Mouse (Mus musculus) midbrain, embryonic 13.5 days (tissue): Measurements from ENCODE around the gene Dst. TPM values are rescaled to one million over a fixed set of nuclear protein-coding genes. Genes with fewer than 3 reads are reported as not detected.
A peak's percentile ranks its signal among the peaks of the same experiment; 100 is the strongest.

Experiments used
- ATAC-seq: fragments of 200-750 bp; cut with Nextera tagmentation; 2 replicates; pipeline ENCODE4 v1.8.0; 2017; ENCODE audit warnings: mild to moderate bottlenecking, moderate TSS enrichment, moderate library complexity
- H3K27ac ChIP-seq: fragments of 300-500 bp; sonication (generic); 2 replicates; pipeline ENCODE4 v1.5.1; 2015; ENCODE audit warnings: inconsistent platforms, mild to moderate bottlenecking, moderate library complexity
- H3K27me3 ChIP-seq: fragments of 300-500 bp; sonication (generic); 2 replicates; pipeline ENCODE4 v1.6.1; 2015; ENCODE audit warnings: mild to moderate bottlenecking, inconsistent platforms
- H3K36me3 ChIP-seq: fragments of 300-500 bp; sonication (generic); 2 replicates; pipeline ENCODE4 v1.6.1; 2015; ENCODE audit warnings: mild to moderate bottlenecking, inconsistent platforms
- H3K4me1 ChIP-seq: fragments of 300-500 bp; sonication (generic); replicated peaks from 2 replicates; pipeline ENCODE4 v1.6.1; 2015; ENCODE audit warnings: inconsistent platforms
- H3K4me2 ChIP-seq: fragments of 300-500 bp; sonication (generic); replicated peaks from 2 replicates; pipeline ENCODE4 v1.6.1; 2015; ENCODE audit warnings: moderate library complexity, mild to moderate bottlenecking, inconsistent platforms
- H3K4me3 ChIP-seq: fragments of 300-500 bp; sonication (generic); replicated peaks from 2 replicates; pipeline ENCODE4 v1.5.1; 2015; ENCODE audit warnings: mild to moderate bottlenecking, inconsistent platforms
- H3K9ac ChIP-seq: fragments of 300-500 bp; sonication (generic); replicated peaks from 2 replicates; pipeline ENCODE4 v1.6.1; 2015; ENCODE audit warnings: mild to moderate bottlenecking, inconsistent platforms
- H3K9me3 ChIP-seq: fragments of 300-500 bp; sonication (generic); 2 replicates; pipeline ENCODE4 v1.6.1; 2016; ENCODE audit warnings: mild to moderate bottlenecking, inconsistent platforms
- WGBS: fragments of 180-500 bp; shearing (Covaris S2); methylation state at CpG from one replicate; pipeline ENCODE4 v1.1.7; 2015; 5-methylcytosine and 5-hydroxymethylcytosine counted together
- polyA plus RNA-seq: library from polyadenylated mRNA; unstranded; fragments of >200 nt; fragmentation: Nextera tagmentation; extraction: Ambion mirVana; gene quantifications from 2 replicates; pipeline ENCODE4 v1.2.1, GENCODE M21; 2015

Gene Dst
- polyA plus RNA-seq, 1 experiment from 2014 or later: 38.3 TPM

GRCm38 (mm10) chr1:34179756-34180155 is 271.7 kb downstream of the Dst start:
- Histone ChIP-seq H3K4me3 (no peak overlapping the region), H3K9ac (no peak overlapping the region), H3K4me1 (peaks cover 28% of the 10 kb centered on the region), H3K36me3 (peaks cover 60% of the 10 kb centered on the region), H3K9me3 (no peaks in the 10 kb centered on the region), H3K4me2 (no peak overlapping the region), H3K27me3 (no peaks in the 10 kb centered on the region), H3K27ac (no peak overlapping the region)
- ATAC-seq: no peak
- WGBS: 96% methylated on average over 19 of the region's 19 CpGs

- H3K36me3 ChIP-seq: peaks cover 53% of the 10 kb centered on the region
- H3K4me1 ChIP-seq: peaks cover 28% of the 10 kb centered on the region
- ATAC-seq: peak; percentile 89
- peak overlapping the region; percentile 65 for H3K27ac ChIP-seq
- 0 out of 2 replicates have a peak overlapping the region, but pooled peaks have one; percentile 21 for H3K9ac ChIP-seq
- H3K27me3 ChIP-seq: no peaks in the 10 kb centered on the region
- H3K9me3 ChIP-seq: no peaks in the 10 kb centered on the region
- H3K4me3 ChIP-seq: no peak overlapping the region
- 44% methylated on average over 24 of the region's 24 CpGs for WGBS
- H3K4me2 ChIP-seq: no peak overlapping the region; the same call in 1 of the 2 replicates
These were observed 274.6 kb downstream of the Dst start for GRCm38 (mm10) chr1:34182406-34183249.

- ATAC-seq: peak; percentile 55
- WGBS: 33% methylated on average over 12 of the region's 12 CpGs
- Histone ChIP-seq H3K4me1 (peaks cover 28% of the 10 kb centered on the region), H3K4me2 (no peak overlapping the region), H3K9me3 (no peaks in the 10 kb centered on the region), H3K36me3 (peaks cover 53% of the 10 kb centered on the region), H3K4me3 (no peak overlapping the region), H3K27ac (peak overlapping the region; percentile 65), H3K9ac (no peak overlapping the region), H3K27me3 (no peaks in the 10 kb centered on the region)
These were observed 275.4 kb downstream of the Dst start for GRCm38 (mm10) chr1:34183250-34183926.

GRCm38 (mm10) chr1:34184266-34184665 is 276.2 kb downstream of the Dst start:
- Histone ChIP-seq H3K4me1 (peaks cover 28% of the 10 kb centered on the region), H3K4me3 (no peak overlapping the region), H3K4me2 (no peak overlapping the region), H3K9ac (no peak overlapping the region), H3K9me3 (no peaks in the 10 kb centered on the region), H3K27me3 (no peaks in the 10 kb centered on the region), H3K27ac (no peak overlapping the region), H3K36me3 (peaks cover 53% of the 10 kb centered on the region)
- 63% methylated on average over 6 of the region's 6 CpGs for WGBS
- no peak for ATAC-seq

GRCm38 (mm10) chr1:34186033-34186432 is 278.0 kb downstream of the Dst start:
- Histone ChIP-seq H3K4me1 (peaks cover 28% of the 10 kb centered on the region), H3K9ac (no peak overlapping the region), H3K36me3 (peaks cover 53% of the 10 kb centered on the region), H3K27ac (no peak overlapping the region), H3K4me3 (no peak overlapping the region), H3K9me3 (no peaks in the 10 kb centered on the region), H3K27me3 (no peaks in the 10 kb centered on the region), H3K4me2 (no peak overlapping the region)
- no peak for ATAC-seq
- 96% methylated on average over 6 of the region's 6 CpGs for WGBS

GRCm38 (mm10) chr1:34187501-34187900 is 279.5 kb downstream of the Dst start:
- Histone ChIP-seq H3K4me3 (no peak overlapping the region), H3K4me2 (no peak overlapping the region), H3K9ac (no peak overlapping the region), H3K4me1 (peaks cover 19% of the 10 kb centered on the region), H3K36me3 (peaks cover 56% of the 10 kb centered on the region), H3K27me3 (no peaks in the 10 kb centered on the region), H3K27ac (no peak overlapping the region), H3K9me3 (no peaks in the 10 kb centered on the region)
- 79% methylated on average over 5 of the region's 5 CpGs for WGBS
- ATAC-seq: no peak

GRCm38 (mm10) chr1:34188721-34189236 is 280.8 kb downstream of the Dst start:
- H3K4me1 ChIP-seq: peaks cover 7% of the 10 kb centered on the region
- H3K4me3 ChIP-seq: no peak overlapping the region
- H3K9me3 ChIP-seq: no peaks in the 10 kb centered on the region
- peaks cover 69% of the 10 kb centered on the region for H3K36me3 ChIP-seq
- H3K4me2 ChIP-seq: no peak overlapping the region
- H3K27me3 ChIP-seq: no peaks in the 10 kb centered on the region
- H3K27ac ChIP-seq: no peak overlapping the region
- WGBS: 92% methylated on average over 16 of the region's 16 CpGs
- H3K9ac ChIP-seq: no peak overlapping the region
- ATAC-seq: no peak

GRCm38 (mm10) chr1:34189318-34189717 is 281.3 kb downstream of the Dst start:
- Histone ChIP-seq H3K27ac (no peak overlapping the region), H3K36me3 (peaks cover 74% of the 10 kb centered on the region), H3K4me2 (no peak overlapping the region), H3K9me3 (no peaks in the 10 kb centered on the region), H3K4me1 (peaks cover 1% of the 10 kb centered on the region), H3K4me3 (no peak overlapping the region), H3K9ac (no peak overlapping the region), H3K27me3 (no peaks in the 10 kb centered on the region)
- ATAC-seq: no peak
- 86% methylated on average over 14 of the region's 14 CpGs for WGBS

GRCm38 (mm10) chr1:34189970-34190369 is 281.9 kb downstream of the Dst start:
- no peak overlapping the region for H3K4me2 ChIP-seq
- 68% methylated on average over 7 of the region's 7 CpGs for WGBS
- no peak overlapping the region for H3K9ac ChIP-seq
- H3K4me1 ChIP-seq: no peaks in the 10 kb centered on the region
- H3K27ac ChIP-seq: no peak overlapping the region
- ATAC-seq: no peak
- no peaks in the 10 kb centered on the region for H3K27me3 ChIP-seq
- H3K9me3 ChIP-seq: no peaks in the 10 kb centered on the region
- H3K4me3 ChIP-seq: no peak overlapping the region
- H3K36me3 ChIP-seq: peaks cover 77% of the 10 kb centered on the region

GRCm38 (mm10) chr1:34192174-34192573 is 284.1 kb downstream of the Dst start:
- WGBS: 93% methylated on average over 17 of the region's 17 CpGs
- H3K27me3 ChIP-seq: no peaks in the 10 kb centered on the region

GRCm38 (mm10) chr1:34200791-34201190 is 292.8 kb downstream of the Dst start:
- WGBS: 92% methylated on average over 18 of the region's 18 CpGs
- H3K4me1 ChIP-seq: no peaks in the 10 kb centered on the region
- no peak for ATAC-seq
- H3K27me3 ChIP-seq: no peaks in the 10 kb centered on the region
- peaks cover 75% of the 10 kb centered on the region for H3K36me3 ChIP-seq
- H3K9ac ChIP-seq: no peak overlapping the region
- no peak overlapping the region for H3K27ac ChIP-seq
- no peaks in the 10 kb centered on the region for H3K9me3 ChIP-seq
- no peak overlapping the region for H3K4me2 ChIP-seq
- H3K4me3 ChIP-seq: no peak overlapping the region

More at GRCm38 (mm10) chr1:34192174-34192573, 284.1 kb downstream of the Dst start:
- Histone ChIP-seq H3K4me2 (no peak overlapping the region), H3K9me3 (no peaks in the 10 kb centered on the region), H3K36me3 (peaks cover 92% of the 10 kb centered on the region), H3K27ac (no peak overlapping the region), H3K4me3 (no peak overlapping the region), H3K4me1 (no peaks in the 10 kb centered on the region), H3K9ac (no peak overlapping the region)
- ATAC-seq: no peak

- Histone ChIP-seq H3K27ac (no peak overlapping the region), H3K27me3 (0 out of 2 replicates have a peak, but pooled peaks cover 4% of the 10 kb centered on the region), H3K9ac (no peak overlapping the region), H3K4me1 (no peaks in the 10 kb centered on the region), H3K36me3 (peaks cover 75% of the 10 kb centered on the region), H3K9me3 (no peaks in the 10 kb centered on the region), H3K4me3 (no peak overlapping the region), H3K4me2 (no peak overlapping the region)
- no peak for ATAC-seq
- 47% methylated on average over 4 of the region's 4 CpGs for WGBS
These were observed 293.5 kb downstream of the Dst start for GRCm38 (mm10) chr1:34201483-34201882.
